Mouse (Mus musculus) neural tube, embryonic 12.5 days (tissue): ENCODE results near the gene Tmem139. TPM values are rescaled to one million over a fixed set of nuclear protein-coding genes. Genes with fewer than 3 reads are reported as not detected.

Source experiments
- ATAC-seq: fragments of 200-750 bp; cut with Nextera tagmentation; 2 replicates; pipeline ENCODE4 v1.8.0; 2017; ENCODE audit warnings: low read depth, mild to moderate bottlenecking, moderate TSS enrichment, moderate library complexity; ENCODE audit not compliant: low FRiP score
- H3K27ac ChIP-seq: fragments of 300-500 bp; sonication (generic); 2 replicates; pipeline ENCODE4 v1.5.1; 2016
- H3K27me3 ChIP-seq: fragments of 300-500 bp; sonication (generic); replicated peaks from 2 replicates; pipeline ENCODE4 v1.6.1; 2016; ENCODE audit warnings: mild to moderate bottlenecking
- H3K36me3 ChIP-seq: fragments of 300-500 bp; sonication (generic); 2 replicates; pipeline ENCODE4 v1.6.1; 2016; ENCODE audit warnings: mild to moderate bottlenecking
- H3K4me1 ChIP-seq: fragments of 300-500 bp; sonication (generic); 2 replicates; pipeline ENCODE4 v1.6.1; 2016
- H3K4me2 ChIP-seq: fragments of 300-500 bp; sonication (generic); replicated peaks from 2 replicates; pipeline ENCODE4 v1.6.1; 2016; ENCODE audit warnings: mild to moderate bottlenecking
- H3K4me3 ChIP-seq: fragments of 300-500 bp; sonication (generic); 2 replicates; pipeline ENCODE4 v1.5.1; 2016
- H3K9ac ChIP-seq: fragments of 300-500 bp; sonication (generic); 2 replicates; pipeline ENCODE4 v1.6.1; 2016; ENCODE audit warnings: mild to moderate bottlenecking
- H3K9me3 ChIP-seq: fragments of 300-500 bp; sonication (generic); 2 replicates; pipeline ENCODE4 v1.6.1; 2016; ENCODE audit warnings: mild to moderate bottlenecking
- WGBS: fragments of 180-500 bp; shearing (Covaris S2); methylation state at CpG from one replicate; pipeline ENCODE4 v1.1.7; 2016; 5-methylcytosine and 5-hydroxymethylcytosine counted together
- polyA plus RNA-seq: library from polyadenylated mRNA; unstranded; fragments of >200 nt; fragmentation: Nextera tagmentation; extraction: Ambion mirVana; gene quantifications from 2 replicates; pipeline ENCODE4 v1.2.1, GENCODE M21; 2016

The Tmem139 gene
- polyA plus RNA-seq, 1 experiment from 2014 or later, result 0.44 TPM

GRCm38 (mm10) chr6:42293327-42293726 lies 31.6 kb downstream of the Tmem139 start:
- no peak overlapping the region for H3K4me2 ChIP-seq
- H3K36me3 ChIP-seq, result peaks cover 53% of the 10 kb centered on the region
- no peak overlapping the region for H3K27ac ChIP-seq
- H3K27me3 ChIP-seq, result no peaks in the 10 kb centered on the region
- WGBS, result 89% methylated on average over 6 of the region's 6 CpGs
- ATAC-seq, result no peak
- no peak overlapping the region for H3K9ac ChIP-seq
- no peak overlapping the region for H3K4me3 ChIP-seq
- H3K9me3 ChIP-seq, result no peaks in the 10 kb centered on the region
- H3K4me1 ChIP-seq, result no peaks in the 10 kb centered on the region

- Histone ChIP-seq H3K36me3 (peaks cover 59% of the 10 kb centered on the region), H3K4me3 (no peak overlapping the region), H3K27ac (no peak overlapping the region), H3K4me2 (no peak overlapping the region), H3K9me3 (no peaks in the 10 kb centered on the region), H3K9ac (no peak overlapping the region), H3K4me1 (no peaks in the 10 kb centered on the region), H3K27me3 (no peaks in the 10 kb centered on the region)
- ATAC-seq, result no peak
- 67% methylated on average over 3 of the region's 3 CpGs for WGBS
Observed at GRCm38 (mm10) chr6:42295549-42296094, 33.9 kb downstream of the Tmem139 start.

- WGBS, result 97% methylated on average over 5 of the region's 5 CpGs
- ATAC-seq, result no peak
Observed at GRCm38 (mm10) chr6:42299362-42299761, 37.6 kb downstream of the Tmem139 start.

GRCm38 (mm10) chr6:42309816-42310378 lies 48.1 kb downstream of the Tmem139 start:
- no peaks in the 10 kb centered on the region for H3K4me1 ChIP-seq
- H3K4me3 ChIP-seq, result no peak overlapping the region
- H3K9me3 ChIP-seq, result no peaks in the 10 kb centered on the region
- no peaks in the 10 kb centered on the region for H3K27me3 ChIP-seq
- no peak overlapping the region for H3K27ac ChIP-seq
- peaks cover 57% of the 10 kb centered on the region for H3K36me3 ChIP-seq
- H3K9ac ChIP-seq, result no peak overlapping the region
- WGBS, result 43% methylated on average over 8 of the region's 8 CpGs
- no peak for ATAC-seq
- H3K4me2 ChIP-seq, result no peak overlapping the region

More at GRCm38 (mm10) chr6:42299362-42299761, 37.6 kb downstream of the Tmem139 start:
- no peaks in the 10 kb centered on the region for H3K4me1 ChIP-seq
- H3K4me3 ChIP-seq, result no peak overlapping the region
- H3K36me3 ChIP-seq, result peaks cover 42% of the 10 kb centered on the region
- H3K27ac ChIP-seq, result no peak overlapping the region
- no peak overlapping the region for H3K9ac ChIP-seq
- H3K27me3 ChIP-seq, result no peaks in the 10 kb centered on the region
- H3K4me2 ChIP-seq, result no peak overlapping the region
- H3K9me3 ChIP-seq, result no peaks in the 10 kb centered on the region

GRCm38 (mm10) chr6:42310427-42311053 lies 48.8 kb downstream of the Tmem139 start:
- H3K27me3 ChIP-seq, result no peaks in the 10 kb centered on the region
- 88% methylated on average over 2 of the region's 2 CpGs for WGBS
- H3K9ac ChIP-seq, result no peak overlapping the region
- no peaks in the 10 kb centered on the region for H3K9me3 ChIP-seq
- no peak overlapping the region for H3K4me2 ChIP-seq
- H3K4me1 ChIP-seq, result no peaks in the 10 kb centered on the region
- no peak overlapping the region for H3K27ac ChIP-seq
- no peak overlapping the region for H3K4me3 ChIP-seq
- ATAC-seq, result no peak
- H3K36me3 ChIP-seq, result peaks cover 56% of the 10 kb centered on the region

Other genes with a start within 250 kb of the Tmem139 start
- gene Sva, start 223.6 kb upstream of the Tmem139 start, polyA plus RNA-seq, result not detected in 2 replicates
- gene Tas2r139, start 121.0 kb upstream of the Tmem139 start, polyA plus RNA-seq, result not detected in 2 replicates
- gene Tas2r144, start 46.6 kb upstream of the Tmem139 start, polyA plus RNA-seq, result not detected in 2 replicates
- gene Gstk1, start 16.0 kb upstream of the Tmem139 start, polyA plus RNA-seq, result 16.3 and 17.3 TPM in 2 replicates
- gene Casp2, start 3.0 kb downstream of the Tmem139 start, polyA plus RNA-seq, result 57.2 and 58.8 TPM in 2 replicates
- 1.5 and 1.9 TPM in 2 replicates for gene Clcn1, start 24.7 kb downstream of the Tmem139 start, polyA plus RNA-seq
- 6.4 and 6.5 TPM in 2 replicates for gene Fam131b, start 62.7 kb downstream of the Tmem139 start, polyA plus RNA-seq
- gene Zyx, start 87.7 kb downstream of the Tmem139 start, polyA plus RNA-seq, result 71.4 and 77.5 TPM in 2 replicates
- 0.96 and 1.3 TPM in 2 replicates for gene Epha1, start 111.3 kb downstream of the Tmem139 start, polyA plus RNA-seq
- gene Tas2r143, start 138.3 kb downstream of the Tmem139 start, polyA plus RNA-seq, result not detected in 2 replicates
- gene Tas2r135, start 143.5 kb downstream of the Tmem139 start, polyA plus RNA-seq, result not detected in 2 replicates
- not detected in 2 replicates for gene Tas2r126, start 172.6 kb downstream of the Tmem139 start, polyA plus RNA-seq
- not detected in 2 replicates for gene Olfr458, start 203.2 kb downstream of the Tmem139 start, polyA plus RNA-seq
- gene Olfr457, start 214.4 kb downstream of the Tmem139 start, polyA plus RNA-seq, result not detected in 2 replicates
- not detected in 2 replicates for gene Olfr456, start 225.2 kb downstream of the Tmem139 start, polyA plus RNA-seq